Mouse (Mus musculus): ENCODE measurements around the gene Kifc1.
"Not testable (repeated sequence)": the region's sequence is repeated elsewhere in the genome, so short reads cannot be mapped to it uniquely, and the experiment has no call there.

The Kifc1 gene

GRCm38 (mm10) chr17:33918293-33919203 lies 28.1 kb upstream of the Kifc1 start:
- no peak for DNase-seq

- DNase-seq = no peak
Measured at GRCm38 (mm10) chr17:33917656-33918292, 27.3 kb upstream of the Kifc1 start.

- no peak for DNase-seq
Measured at GRCm38 (mm10) chr17:33916847-33917655, 26.6 kb upstream of the Kifc1 start.

GRCm38 (mm10) chr17:33916294-33916693 lies 25.8 kb upstream of the Kifc1 start:
- DNase-seq = no peak

- peak; percentile 93 for DNase-seq
Measured at GRCm38 (mm10) chr17:33915671-33916250, 25.3 kb upstream of the Kifc1 start, which contains the start of the genes Tapbp and Zbtb22. Gene Tapbp, plus strand, starts transcription at chr17:33915899. Gene Zbtb22, plus strand, starts transcription at chr17:33915904.

- DNase-seq = no peak
Measured at GRCm38 (mm10) chr17:33914969-33915391, 24.5 kb upstream of the Kifc1 start.

- no peak for DNase-seq
Measured at GRCm38 (mm10) chr17:33913905-33914304, 23.4 kb upstream of the Kifc1 start.

GRCm38 (mm10) chr17:33913264-33913663 lies 22.8 kb upstream of the Kifc1 start:
- no peak for DNase-seq

- DNase-seq = no peak
Measured at GRCm38 (mm10) chr17:33911813-33912414, 21.5 kb upstream of the Kifc1 start.

GRCm38 (mm10) chr17:33911052-33911812 lies 20.8 kb upstream of the Kifc1 start:
- DNase-seq = no peak

GRCm38 (mm10) chr17:33910346-33911051 lies 20.0 kb upstream of the Kifc1 start:
- no peak for DNase-seq

GRCm38 (mm10) chr17:33909869-33910250 lies 19.4 kb upstream of the Kifc1 start:
- no peak for DNase-seq

GRCm38 (mm10) chr17:33909077-33909868 lies 18.8 kb upstream of the Kifc1 start, which contains the start of gene Daxx:
Gene Daxx, plus strand, starts transcription at chr17:33909414.
- DNase-seq = peak; percentile 97

GRCm38 (mm10) chr17:33908331-33909076 lies 18.0 kb upstream of the Kifc1 start:
- DNase-seq = peak; percentile 71

GRCm38 (mm10) chr17:33904835-33905234 lies 14.4 kb upstream of the Kifc1 start, which contains the start of gene Platr17:
Gene Platr17, plus strand, starts transcription at chr17:33905135.
- not testable (repeated sequence) for DNase-seq

GRCm38 (mm10) chr17:33903911-33904651 lies 13.6 kb upstream of the Kifc1 start:
- not testable (repeated sequence) for DNase-seq

GRCm38 (mm10) chr17:33902491-33902890 lies 12.0 kb upstream of the Kifc1 start:
- no peak for DNase-seq

- DNase-seq = no peak
Measured at GRCm38 (mm10) chr17:33902079-33902478, 11.6 kb upstream of the Kifc1 start.
